ENCODE assay signal across 8 mouse cellular contexts in the genomic region with DNA sequence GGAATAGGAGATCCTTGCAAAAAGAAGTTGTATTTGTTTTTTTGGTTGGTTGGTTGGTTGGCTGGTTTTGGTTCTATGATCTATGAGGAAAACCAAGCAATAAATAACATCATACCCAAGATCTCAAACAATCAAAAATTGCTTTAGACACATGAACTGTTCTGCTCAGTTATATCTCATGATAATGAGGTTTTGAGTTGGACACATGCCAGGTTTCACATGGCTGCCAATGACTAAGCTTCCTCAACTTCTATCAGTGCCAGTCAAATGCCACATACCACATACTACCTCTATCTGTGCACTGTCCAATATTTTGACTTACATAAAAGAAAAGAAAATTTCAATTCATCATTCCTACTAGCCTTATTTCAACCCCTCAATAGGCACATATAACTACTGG.
DNase-seq lines count a peak whose midpoint lies in the region; ATAC-seq and TF ChIP-seq lines count a peak whose summit lies in the region.

No protein-coding gene starts in this region.

- H3K27ac ChIP-seq in lung, embryonic 14.5 days (ENCODE audit: low read depth) = no peak overlapping the region
- no peak overlapping the region for H3K27ac ChIP-seq in limb, embryonic 12.5 days
- H3K27ac ChIP-seq in left cerebral cortex, adult 2 months = no peak overlapping the region

- TF ChIP-seq CTCF in lung, embryonic 14.5 days (IDR thresholded peaks at IDR 0.05; ENCODE audit: low read depth) = no peak
- no peak for TF ChIP-seq CTCF in left cerebral cortex, adult 2 months (IDR thresholded peaks at IDR 0.05)

- H3K9ac ChIP-seq in lung, embryonic 14.5 days = no peak overlapping the region
- no peak overlapping the region for H3K9ac ChIP-seq in limb, embryonic 12.5 days (replicated peaks)

- no peaks in the 10 kb centered on the region; the same call in 1 of the 2 replicates for H3K4me1 ChIP-seq in lung, embryonic 14.5 days (ENCODE audit: insufficient read depth)
- H3K4me1 ChIP-seq in limb, embryonic 12.5 days (replicated peaks) = peaks cover 25% of the 10 kb centered on the region

- H3K36me3 ChIP-seq in lung, embryonic 14.5 days (ENCODE audit: insufficient read depth) = no peaks in the 10 kb centered on the region
- H3K36me3 ChIP-seq in limb, embryonic 12.5 days = peaks cover 8% of the 10 kb centered on the region

- 0 out of 2 replicates have a peak overlapping the region, but pooled peaks have one; percentile 13 for H3K4me2 ChIP-seq in lung, embryonic 14.5 days
- H3K4me2 ChIP-seq in limb, embryonic 12.5 days = peak overlapping the region; percentile 35

- intact Hi-C loops in left cerebral cortex, adult 2 months (cut with DNase I) = no loop called here

- peak; percentile 30 for DNase-seq in adrenal gland, adult 2 months
- no peak for DNase-seq in adrenal gland, postnatal 25 days
- DNase-seq in lung, embryonic 14.5 days = peak; percentile 48
- no peak for DNase-seq in lung, postnatal 4 days
- DNase-seq in retina, embryonic 14.5 days (ENCODE audit: low spot score) = peak; percentile 40
- DNase-seq in layer of hippocampus, adult 8-10 months (ENCODE audit: low spot score in 2 of 2) = no peak
- DNase-seq in left cerebral cortex, adult 2 months (ENCODE audit: extremely low spot score in 1 of 2, low spot score in 2 of 2) = no peak

- no peaks in the 10 kb centered on the region for H3K9me3 ChIP-seq in lung, embryonic 14.5 days (ENCODE audit: low read depth, low read length)
- H3K9me3 ChIP-seq in limb, embryonic 12.5 days = no peaks in the 10 kb centered on the region

- no peak overlapping the region for H3K4me3 ChIP-seq in lung, embryonic 14.5 days (ENCODE audit: low read depth, low read length)
- no peak overlapping the region for H3K4me3 ChIP-seq in limb, embryonic 12.5 days (replicated peaks)
- no peak overlapping the region for H3K4me3 ChIP-seq in left cerebral cortex, adult 2 months

- H3K27me3 ChIP-seq in lung, embryonic 14.5 days (ENCODE audit: insufficient read depth, low read length) = no peaks in the 10 kb centered on the region
- no peaks in the 10 kb centered on the region for H3K27me3 ChIP-seq in limb, embryonic 12.5 days

- no peak for ATAC-seq in lung, embryonic 14.5 days (ENCODE audit: insufficient read depth)
- ATAC-seq in limb, embryonic 12.5 days (ENCODE audit: insufficient number of reproducible peaks, insufficient read depth, low FRiP score, low TSS enrichment, low read depth) = no peak

Comparison
In these comparisons a context has a peak if more than half of its experiments do, and no peak if none do; other contexts are left out.
1. DNase-seq: peak in adrenal gland, adult 2 months (single experiment), lung, embryonic 14.5 days (single experiment) and retina, embryonic 14.5 days (single experiment); none in adrenal gland, postnatal 25 days (single experiment), lung, postnatal 4 days (0 of 2), layer of hippocampus, adult 8-10 months (0 of 2) and left cerebral cortex, adult 2 months (0 of 2).